Mouse (Mus musculus): ENCODE measurements at regions not wholly inside any gene's neighbourhood (a gene's known extent, or its start where the extent isn't known, plus 50 kb on each side); places are given as distances from the start of the nearest gene placed in this dataset.

GRCm38 (mm10) chr4:34105251-34105650, 55.3 kb upstream of the Spaca1 start:
- DNase-seq, result no peak

- DNase-seq, result no peak
Observed at GRCm38 (mm10) chr4:34114323-34114722, 64.3 kb upstream of the Spaca1 start.

GRCm38 (mm10) chr4:34117086-34117485, 67.1 kb upstream of the Spaca1 start:
- DNase-seq, result no peak

- no peak for DNase-seq
Observed at GRCm38 (mm10) chr4:34122959-34123520, 73.0 kb upstream of the Spaca1 start.

GRCm38 (mm10) chr4:34128224-34128623, 78.2 kb upstream of the Spaca1 start:
- DNase-seq, result no peak

GRCm38 (mm10) chr4:34146133-34146867, 96.3 kb upstream of the Spaca1 start:
- no peak for DNase-seq

GRCm38 (mm10) chr4:34148956-34149739, 99.2 kb upstream of the Spaca1 start:
- DNase-seq, result no peak

- DNase-seq, result no peak
Observed at GRCm38 (mm10) chr4:34151605-34152347, 101.8 kb upstream of the Spaca1 start.

GRCm38 (mm10) chr4:34155501-34155900, 105.5 kb upstream of the Spaca1 start:
- no peak for DNase-seq

- no peak for DNase-seq
Observed at GRCm38 (mm10) chr4:34157818-34158511, 108.0 kb upstream of the Spaca1 start.

- DNase-seq, result peak in 1 of 2 experiments; percentile 13
Observed at GRCm38 (mm10) chr4:34171265-34171862, 121.4 kb upstream of the Spaca1 start.

GRCm38 (mm10) chr4:34172000-34172399, 122.0 kb upstream of the Spaca1 start:
- DNase-seq, result no peak

GRCm38 (mm10) chr4:34177421-34177820, 127.4 kb upstream of the Spaca1 start:
- DNase-seq, result no peak

- DNase-seq, result no peak
Observed at GRCm38 (mm10) chr4:34186522-34186921, 136.5 kb upstream of the Spaca1 start.

- no peak for DNase-seq
Observed at GRCm38 (mm10) chr4:34203193-34203848, 153.3 kb upstream of the Spaca1 start.

- no peak for DNase-seq
Observed at GRCm38 (mm10) chr4:34209179-34209896, 159.3 kb upstream of the Spaca1 start.

GRCm38 (mm10) chr4:34213731-34214130, 163.7 kb upstream of the Spaca1 start:
- no peak for DNase-seq

GRCm38 (mm10) chr4:34214346-34214745, 164.4 kb upstream of the Spaca1 start:
- DNase-seq, result peak in 1 of 2 experiments; percentile 1

- DNase-seq, result no peak
Observed at GRCm38 (mm10) chr4:34221915-34222314, 171.9 kb upstream of the Spaca1 start.

- peak; percentile 56 to 59 for DNase-seq
Observed at GRCm38 (mm10) chr4:34226089-34226840, 176.3 kb upstream of the Spaca1 start.

Measured in layer of hippocampus, postnatal 36 days (tissue).